Mouse (Mus musculus) C2C12 (cell line): ENCODE measurements around the gene Cfap298.

Experiments used
- CEBPB ChIP-seq: IDR thresholded peaks from one replicate; pipeline ENCODE4 v1.6.1; 2011; ENCODE audit warnings: low read depth, mild to moderate bottlenecking, control low read depth, moderate library complexity
- CTCF ChIP-seq: IDR thresholded peaks from one replicate; pipeline ENCODE4 v1.5.1; 2011; ENCODE audit not compliant: control insufficient read depth, insufficient read depth, insufficient read length
- FOSL1 ChIP-seq: IDR thresholded peaks from one replicate; pipeline ENCODE4 v1.8.0; 2011; ENCODE audit warnings: mild to moderate bottlenecking, low read length; ENCODE audit not compliant: poor library complexity, insufficient read depth, severe bottlenecking
- MAX ChIP-seq: IDR thresholded peaks from one replicate; pipeline ENCODE4 v1.6.1; 2011; ENCODE audit warnings: mild to moderate bottlenecking, control low read depth
- MYOD1 ChIP-seq: IDR thresholded peaks from one replicate; pipeline ENCODE4 v1.6.1; 2011; ENCODE audit warnings: low read depth; ENCODE audit not compliant: control insufficient read depth, insufficient read length
- MYOG ChIP-seq: IDR thresholded peaks from one replicate; pipeline ENCODE4 v1.6.1; 2011; ENCODE audit not compliant: control insufficient read depth, insufficient read length; ENCODE audit errors: extremely low read depth
- USF1 ChIP-seq: IDR thresholded peaks from one replicate; pipeline ENCODE4 v1.6.1; 2011; ENCODE audit warnings: low read depth, mild to moderate bottlenecking, control low read depth, moderate library complexity

DNA sequence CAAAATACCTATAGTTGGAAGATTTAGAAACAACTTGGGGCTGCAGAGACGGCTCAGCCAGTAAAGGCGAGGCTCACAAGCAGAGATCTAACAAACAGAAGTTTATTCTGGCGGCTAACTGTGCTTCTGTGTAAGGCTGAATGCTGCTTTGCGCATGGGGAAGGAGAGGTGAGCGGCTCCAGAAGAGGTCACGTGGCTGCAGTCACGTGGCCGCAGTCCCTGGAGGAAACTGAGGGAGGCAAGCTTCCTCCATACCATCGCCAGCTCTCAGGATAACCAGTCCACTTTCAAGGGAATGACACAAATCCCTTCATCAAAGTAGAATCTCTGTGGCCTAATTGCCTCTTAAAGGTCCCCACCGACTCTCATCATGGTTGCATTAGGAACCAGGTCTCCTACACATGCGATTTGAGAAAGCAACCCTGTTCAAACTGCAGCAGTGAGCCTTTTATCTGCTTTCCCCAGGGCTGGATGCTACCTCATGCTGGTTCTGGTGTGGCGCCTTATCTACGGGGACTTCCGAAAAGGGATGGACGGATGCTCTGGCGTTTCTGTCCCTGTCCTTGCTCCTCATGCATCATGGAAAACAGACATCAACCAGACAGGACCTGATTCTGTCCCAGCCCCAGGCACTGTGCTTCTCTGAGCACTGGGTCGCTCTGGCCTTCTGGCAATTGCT is 23.9 kb downstream of the Cfap298 start:
- no peak for TF ChIP-seq CTCF
- TF ChIP-seq USF1, result peak; percentile 33
- TF ChIP-seq MAX, result no peak
- TF ChIP-seq CEBPB, result no peak
- no peak for TF ChIP-seq MYOD1
- no peak for TF ChIP-seq MYOG
- TF ChIP-seq FOSL1, result no peak
